Mouse (Mus musculus) cerebellum, adult 2 months (tissue): ENCODE measurements at regions not wholly inside any gene's neighbourhood (a gene's known extent, or its start where the extent isn't known, plus 50 kb on each side); places are given as distances from the start of the nearest gene placed in this dataset.

Source experiments
- DNase-seq, 2 experiments: peaks; one replicate each; pipeline ENCODE4 v3.0.0; 2021
- H3K27ac ChIP-seq: fragments of 200-500 bp; 2 replicates; pipeline ENCODE4 v1.5.1; 2012; ENCODE audit warnings: low read length, control low read depth, inconsistent platforms; ENCODE audit not compliant: insufficient read depth
- H3K27me3 ChIP-seq: fragments of 200-500 bp; 2 replicates; pipeline ENCODE4 v1.6.1; 2012; ENCODE audit warnings: inconsistent platforms, mild to moderate bottlenecking, low read length, moderate library complexity; ENCODE audit not compliant: control insufficient read depth, insufficient read depth
- H3K4me1 ChIP-seq: fragments of 200-500 bp; 2 replicates; pipeline ENCODE4 v1.6.1; 2011; ENCODE audit warnings: low read length; ENCODE audit not compliant: control insufficient read depth, insufficient read depth
- H3K4me3 ChIP-seq: fragments of 200-500 bp; replicated peaks from 2 replicates; pipeline ENCODE3; 2011; ENCODE audit warnings: mild to moderate bottlenecking, low read depth, low read length, control low read depth; ENCODE audit not compliant: insufficient read depth
- CTCF ChIP-seq: fragments of 200-500 bp; IDR thresholded peaks from 2 replicates; pipeline ENCODE4 v1.5.1; 2011; ENCODE audit warnings: low read depth, mild to moderate bottlenecking, control low read depth, low read length, moderate library complexity, borderline replicate concordance; ENCODE audit not compliant: insufficient read depth
- POLR2A ChIP-seq: fragments of 200-500 bp; IDR thresholded peaks from 2 replicates; pipeline ENCODE4 v1.6.1; 2011; ENCODE audit warnings: low read length, control low read depth, borderline replicate concordance; ENCODE audit not compliant: insufficient read depth
- WGBS: fragments of 180-500 bp; shearing (Covaris S2); methylation state at CpG from one replicate; pipeline ENCODE4 v1.1.7; 2018; 5-methylcytosine and 5-hydroxymethylcytosine counted together

DNA sequence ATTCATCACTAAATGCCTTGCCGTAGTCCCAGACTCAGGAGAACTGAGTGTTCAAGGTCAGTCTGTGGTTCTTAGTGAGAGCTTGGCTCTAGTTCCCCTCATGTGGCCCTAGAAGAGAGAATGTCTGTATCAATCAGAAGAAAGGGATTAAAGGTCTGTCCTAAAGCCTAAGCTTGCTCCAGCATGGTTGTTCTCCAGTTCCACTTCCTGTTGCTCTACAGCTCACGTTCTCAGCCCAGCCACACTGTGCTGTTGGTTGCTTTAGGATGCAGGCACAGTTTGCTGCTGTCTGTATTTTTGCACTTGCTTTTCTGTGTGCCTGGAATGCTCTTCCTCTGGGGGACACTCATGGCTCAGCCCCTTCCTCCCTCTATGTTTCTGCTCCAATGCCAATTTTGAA is 150.4 kb upstream of the Eci2 start:
- H3K4me3 ChIP-seq: no peak overlapping the region
- WGBS: 80% methylated on average over 2 of the region's 2 CpGs
- H3K27me3 ChIP-seq: no peaks in the 10 kb centered on the region
- H3K27ac ChIP-seq: no peak overlapping the region
- no peak for DNase-seq
- no peaks in the 10 kb centered on the region for H3K4me1 ChIP-seq
- TF ChIP-seq CTCF (no peak), POLR2A (no peak)

DNA sequence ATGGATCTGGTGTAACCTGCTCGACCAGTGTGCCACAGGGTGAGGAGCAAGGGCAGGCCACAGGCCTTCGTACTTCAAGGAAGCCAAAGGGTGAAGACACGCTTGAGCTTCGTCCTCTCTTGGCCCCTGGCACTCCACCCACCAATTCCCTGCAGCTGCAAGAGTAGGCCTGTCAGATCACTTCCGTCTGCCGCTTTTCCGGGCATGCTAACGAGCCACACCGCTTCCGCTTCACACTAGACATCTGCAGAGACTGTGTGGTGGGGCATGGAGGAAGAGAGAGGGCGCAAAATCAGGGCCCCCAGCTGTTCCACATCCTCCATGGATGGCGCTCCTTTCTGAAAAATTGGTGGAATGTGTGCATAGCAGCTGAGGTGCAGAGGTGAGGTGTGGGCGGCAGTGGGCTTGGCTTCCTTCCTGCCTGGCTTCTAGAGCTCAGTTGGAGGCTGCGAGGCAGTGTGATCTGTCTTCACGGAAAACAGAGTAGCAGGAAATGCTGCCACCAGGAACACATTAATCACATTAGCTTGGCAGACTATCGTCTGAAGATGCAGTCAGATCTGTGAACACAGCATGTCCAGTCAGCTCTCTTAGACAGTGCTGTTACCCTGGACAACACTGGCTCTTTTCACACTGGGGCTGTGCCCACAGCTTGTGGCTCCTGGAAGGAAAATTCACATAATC is 162.3 kb upstream of the Eci2 start:
- DNase-seq: peak in 1 of 2 experiments; percentile 15
- H3K27ac ChIP-seq: no peak overlapping the region
- whole genome bisulfite sequencing: 68% methylated on average over 16 of the region's 16 CpGs

DNA sequence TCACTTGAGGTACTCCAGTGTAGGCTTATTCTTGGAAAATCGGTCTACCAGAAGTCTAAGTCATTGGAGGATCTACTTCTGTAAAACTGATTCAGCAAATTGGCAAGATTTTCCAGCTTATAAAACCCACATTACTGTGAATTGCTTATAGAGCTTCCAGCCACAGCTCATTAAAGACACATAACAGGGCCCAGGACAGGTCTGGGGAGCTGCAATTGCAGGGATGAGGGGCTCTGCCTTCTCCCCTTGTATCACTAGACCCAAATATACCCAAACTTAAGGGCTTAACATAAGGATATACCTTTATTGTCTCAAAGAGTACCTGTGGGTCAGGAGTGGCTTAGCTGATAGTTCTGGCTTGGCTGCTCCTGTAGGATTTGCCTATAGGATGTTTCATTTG is 175.2 kb upstream of the Eci2 start:
- no peak for DNase-seq
- Histone ChIP-seq H3K4me3 (no peak overlapping the region), H3K4me1 (no peaks in the 10 kb centered on the region), H3K27ac (no peak overlapping the region), H3K27me3 (no peaks in the 10 kb centered on the region)
- 89% methylated on average over 1 of the region's 1 CpGs for WGBS
- TF ChIP-seq POLR2A (no peak), CTCF (no peak)

More for the DNA sequence above, 162.3 kb upstream of the Eci2 start:
- TF ChIP-seq POLR2A: no peak
- no peak for TF ChIP-seq CTCF
- Histone ChIP-seq H3K4me1 (no peaks in the 10 kb centered on the region; the same call in 1 of the 2 replicates), H3K4me3 (no peak overlapping the region), H3K27me3 (no peaks in the 10 kb centered on the region)

DNA sequence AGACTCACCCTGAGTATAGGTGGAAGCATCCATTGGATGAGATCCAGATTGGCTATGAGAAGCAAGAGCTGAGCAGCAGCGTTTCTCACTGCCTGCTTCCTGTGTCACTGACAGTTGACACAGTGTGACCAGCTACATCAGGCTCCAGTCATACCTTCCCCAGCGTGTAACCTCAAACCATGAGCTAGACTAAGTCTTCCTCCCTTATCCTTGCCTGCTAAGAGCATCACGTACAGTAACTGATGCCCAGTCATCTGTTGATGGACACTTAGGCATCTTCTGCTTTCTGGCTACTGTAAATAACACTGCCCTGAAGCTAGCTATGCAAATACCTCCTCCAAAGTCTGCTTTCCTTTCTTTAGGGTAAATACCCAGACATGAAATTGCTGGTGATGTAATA is 181.4 kb upstream of the Eci2 start:
- Histone ChIP-seq H3K27ac (no peak overlapping the region), H3K4me1 (peaks cover 9% of the 10 kb centered on the region), H3K4me3 (no peak overlapping the region), H3K27me3 (no peaks in the 10 kb centered on the region)
- WGBS: 63% methylated on average over 3 of the region's 3 CpGs
- TF ChIP-seq CTCF (no peak), POLR2A (no peak)
- DNase-seq: no peak

DNA sequence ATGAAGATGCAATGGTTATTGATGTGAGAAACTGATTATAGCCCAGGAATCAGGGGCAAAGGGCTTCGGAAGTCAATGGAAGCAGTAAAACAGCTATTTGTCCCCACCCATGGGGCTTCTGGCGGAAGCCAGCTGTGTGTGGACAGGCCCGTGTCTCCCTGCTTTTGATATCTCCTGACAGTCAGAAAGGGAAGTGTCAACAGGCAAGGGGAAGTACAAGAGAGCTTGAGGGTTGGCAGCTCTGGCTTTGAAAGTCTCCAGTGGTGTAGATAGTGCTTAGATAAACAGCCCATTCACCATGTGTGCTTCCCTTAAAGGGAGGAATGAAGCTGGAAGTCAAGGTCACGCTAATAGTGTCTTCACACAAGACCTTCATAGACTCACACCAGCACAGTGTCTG is 182.7 kb upstream of the Eci2 start:
- no peak for DNase-seq
- Histone ChIP-seq H3K27ac (no peak overlapping the region), H3K27me3 (no peaks in the 10 kb centered on the region), H3K4me1 (peaks cover 9% of the 10 kb centered on the region), H3K4me3 (no peak overlapping the region)
- TF ChIP-seq POLR2A (no peak), CTCF (no peak)
- 92% methylated on average over 4 of the region's 4 CpGs for WGBS

DNA sequence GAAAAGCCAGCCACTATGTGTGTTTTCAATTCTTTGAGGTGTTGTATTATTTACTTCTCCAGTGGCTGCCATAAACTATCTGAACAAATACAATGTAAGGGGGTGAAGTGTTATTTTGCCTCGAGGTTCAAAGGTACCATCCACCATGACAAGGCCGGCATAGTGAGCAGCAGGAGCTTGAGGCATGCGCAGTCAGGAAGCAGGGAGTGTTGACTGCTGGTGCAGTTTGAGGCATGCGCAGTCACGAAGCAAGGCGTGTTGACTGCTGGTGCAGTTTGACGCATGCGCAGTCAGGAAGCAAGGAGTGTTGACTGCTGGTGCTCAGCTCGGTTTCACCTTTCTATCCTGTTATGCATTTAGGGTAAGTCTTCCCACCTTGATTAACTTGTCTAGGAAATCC is 184.9 kb upstream of the Eci2 start:
- H3K27me3 ChIP-seq: no peaks in the 10 kb centered on the region
- H3K4me1 ChIP-seq: peaks cover 9% of the 10 kb centered on the region
- 91% methylated on average over 9 of the region's 9 CpGs for WGBS
- no peak for TF ChIP-seq POLR2A
- no peak for TF ChIP-seq CTCF
- no peak overlapping the region for H3K4me3 ChIP-seq
- no peak for DNase-seq
- H3K27ac ChIP-seq: no peak overlapping the region

DNA sequence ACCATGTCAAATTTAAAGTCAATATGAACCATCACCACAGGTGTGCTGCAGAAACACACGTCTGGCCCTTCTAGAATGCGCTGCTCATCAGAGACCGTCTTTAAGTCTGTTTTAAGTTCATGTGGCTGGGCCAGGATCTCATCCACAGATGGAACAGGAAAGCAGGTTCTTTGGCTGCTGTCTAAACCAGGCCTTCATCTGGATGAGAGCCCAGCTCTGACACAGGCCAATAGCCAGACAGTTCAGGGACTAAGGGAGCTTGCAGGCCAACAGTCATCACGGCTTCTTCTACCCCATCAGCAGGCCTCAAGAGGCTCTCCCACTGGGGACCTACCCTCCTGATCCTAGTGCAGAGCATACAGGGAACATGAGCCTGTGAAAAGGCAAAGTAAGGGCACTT is 185.4 kb upstream of the Eci2 start:
- 14% methylated on average over 4 of the region's 4 CpGs for WGBS
- no peaks in the 10 kb centered on the region for H3K27me3 ChIP-seq
- TF ChIP-seq POLR2A: no peak
- no peak for TF ChIP-seq CTCF

DNA sequence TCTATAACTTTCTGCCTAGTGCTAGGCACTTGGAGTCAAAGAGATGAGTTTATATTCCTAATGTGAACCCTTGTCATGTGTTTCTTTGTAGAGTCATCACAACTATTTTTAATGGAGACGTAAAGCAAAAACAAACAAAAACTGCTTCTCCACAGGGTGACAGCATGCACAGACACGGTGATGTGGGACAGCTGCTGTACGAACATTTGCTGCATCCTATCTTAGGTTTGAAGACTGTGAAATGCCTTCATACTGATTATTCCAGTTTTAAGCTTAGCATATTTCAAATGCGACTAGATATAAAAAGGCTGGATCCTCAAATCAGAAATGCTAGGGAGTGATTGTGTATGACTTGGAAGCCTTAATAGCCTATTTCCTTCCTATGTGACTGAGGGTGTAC is 187.3 kb upstream of the Eci2 start:
- DNase-seq: no peak
- TF ChIP-seq POLR2A: no peak
- no peak for TF ChIP-seq CTCF
- Histone ChIP-seq H3K4me1 (peaks cover 9% of the 10 kb centered on the region), H3K27ac (no peak overlapping the region), H3K4me3 (no peak overlapping the region), H3K27me3 (no peaks in the 10 kb centered on the region)
- 91% methylated on average over 4 of the region's 4 CpGs for WGBS

More for the DNA sequence above, 185.4 kb upstream of the Eci2 start:
- Histone ChIP-seq H3K27ac (no peak overlapping the region), H3K4me1 (peaks cover 9% of the 10 kb centered on the region), H3K4me3 (no peak overlapping the region)
- peak; percentile 78 to 87 for DNase-seq
